Mouse (Mus musculus) left cerebral cortex, adult 9 months (tissue): ENCODE measurements around the gene Med20.
"Not testable (repeated sequence)": the region's sequence is repeated elsewhere in the genome, so short reads cannot be mapped to it uniquely, and the experiment has no call there.

ENCODE experiments used
- DNase-seq, 2 experiments: peaks; one replicate each; pipeline ENCODE4 v3.0.0; 2022; ENCODE audit warnings: low spot score in 2 of 2

The Med20 gene

GRCm38 (mm10) chr17:47596839-47597164, 14.6 kb upstream of the Med20 start:
- no peak for DNase-seq

- DNase-seq = no peak
Observed at GRCm38 (mm10) chr17:47597261-47597660, 14.1 kb upstream of the Med20 start.

GRCm38 (mm10) chr17:47597838-47598579, 13.4 kb upstream of the Med20 start:
- DNase-seq = no peak

DNA sequence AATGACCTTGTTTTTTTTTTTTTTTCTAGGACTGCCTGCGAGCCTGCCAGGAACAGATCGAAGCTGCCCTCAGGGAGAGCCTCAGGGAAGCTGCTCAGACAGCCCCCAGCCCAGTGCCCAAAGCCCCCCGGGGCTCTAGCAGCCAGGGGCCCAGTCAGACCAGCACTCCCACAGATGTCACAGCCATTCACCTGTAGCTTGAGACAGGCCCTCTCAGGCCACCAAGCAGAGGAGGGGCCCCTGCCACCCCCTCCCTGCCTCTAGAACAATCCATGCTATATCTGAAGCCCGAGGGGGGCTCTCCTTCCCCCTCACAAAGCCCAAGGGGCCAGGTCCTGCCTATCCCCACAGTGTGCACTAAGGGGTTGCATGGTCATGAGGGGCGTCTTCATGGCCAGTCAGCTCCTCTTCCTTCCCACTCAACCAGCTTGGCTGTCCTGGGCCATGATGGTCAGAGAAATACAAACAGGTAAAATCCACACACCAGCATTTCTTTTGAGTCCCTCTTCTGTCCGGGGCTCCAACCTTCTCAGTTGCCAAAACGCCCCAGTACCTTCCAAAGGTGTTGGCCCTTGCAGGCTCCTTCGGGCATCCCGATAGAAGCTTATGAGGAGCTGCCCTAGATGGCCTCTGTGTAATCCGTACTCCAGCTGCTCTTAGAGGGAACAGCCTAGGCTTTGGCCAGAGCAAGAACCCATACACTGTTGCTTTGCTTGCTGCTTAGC, 12.6 kb upstream of the Med20 start:
- not testable (repeated sequence) for DNase-seq

GRCm38 (mm10) chr17:47599511-47600297, 11.7 kb upstream of the Med20 start:
- DNase-seq = no peak

DNA sequence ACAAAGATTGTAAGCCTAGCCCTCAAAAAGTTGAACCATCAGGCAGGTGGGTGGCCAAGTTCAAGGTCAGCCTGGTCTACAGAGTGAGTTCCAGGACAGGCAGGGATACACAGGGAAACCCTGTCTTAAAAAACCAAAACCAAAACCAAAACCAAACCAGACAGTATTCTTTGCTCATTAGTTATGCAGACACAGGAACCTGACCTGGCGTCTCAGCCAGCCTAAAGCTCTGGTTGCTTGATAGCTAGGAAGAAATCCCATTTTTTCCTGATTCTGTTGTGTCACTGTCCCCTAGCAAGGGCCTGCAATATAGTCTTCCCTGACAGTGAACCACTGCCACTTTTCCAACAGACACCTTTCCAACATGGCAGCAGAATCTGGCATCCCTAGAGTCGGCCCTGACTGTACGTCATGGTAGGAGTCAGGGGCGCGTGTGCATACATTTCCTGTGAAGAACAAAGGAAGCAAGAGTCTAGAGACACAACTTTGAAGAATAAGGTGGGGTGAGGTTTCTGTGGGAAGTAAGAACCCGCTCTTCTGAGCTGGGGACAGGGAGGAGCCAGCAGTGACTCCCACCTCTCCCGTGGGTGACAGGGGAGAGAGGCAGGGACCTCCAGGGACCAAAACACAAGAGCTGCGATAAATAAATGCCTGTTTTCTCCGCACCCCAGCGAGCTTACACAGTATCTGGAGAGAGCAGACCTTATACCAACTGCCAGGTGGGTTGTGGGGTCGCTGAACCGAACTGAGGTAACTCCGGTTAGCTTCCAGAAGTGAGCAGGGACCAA, 10.6 kb upstream of the Med20 start:
- DNase-seq = no peak

GRCm38 (mm10) chr17:47601389-47601755, 10.0 kb upstream of the Med20 start:
- no peak for DNase-seq

DNA sequence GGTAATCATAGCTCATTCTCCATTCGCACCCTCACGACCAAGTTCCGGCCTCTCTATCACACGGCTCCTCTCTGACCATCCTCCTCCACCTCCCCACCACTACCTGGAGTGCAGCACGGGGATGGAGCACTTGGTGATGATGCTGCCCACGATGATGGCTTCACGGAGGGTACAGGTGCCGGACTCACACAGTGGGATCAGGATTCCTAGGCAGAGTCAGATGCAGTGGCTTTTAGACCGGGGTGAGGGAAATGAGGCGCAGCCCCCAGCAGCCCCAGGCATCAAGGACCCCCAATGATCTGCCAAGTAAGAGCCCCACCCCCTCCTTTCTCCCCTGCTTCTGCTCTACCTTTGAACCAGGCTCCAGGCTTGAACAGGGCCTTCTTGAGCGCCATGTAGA, 9.1 kb upstream of the Med20 start:
- no peak for DNase-seq

DNA sequence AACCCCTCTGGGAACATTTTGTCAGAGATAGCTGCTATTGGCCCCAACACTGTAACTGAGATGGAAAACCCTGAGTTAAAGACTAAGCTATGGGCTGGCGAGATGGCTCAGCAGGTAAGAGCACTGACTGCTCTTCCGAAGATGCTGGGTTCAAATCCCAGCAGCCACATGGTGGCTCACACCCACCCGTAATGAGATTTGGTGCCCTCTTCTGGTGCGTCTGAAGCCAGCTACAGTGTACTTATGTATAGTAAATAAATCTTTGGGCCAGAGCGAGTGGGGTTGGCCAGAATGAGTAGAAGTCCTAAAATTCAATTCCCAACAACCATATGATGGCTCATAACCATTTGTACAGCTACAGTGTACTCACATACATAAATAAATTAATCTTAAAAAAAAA, 5.2 kb upstream of the Med20 start:
- DNase-seq = no peak

GRCm38 (mm10) chr17:47609182-47609581, 2.2 kb upstream of the Med20 start:
- no peak for DNase-seq

DNA sequence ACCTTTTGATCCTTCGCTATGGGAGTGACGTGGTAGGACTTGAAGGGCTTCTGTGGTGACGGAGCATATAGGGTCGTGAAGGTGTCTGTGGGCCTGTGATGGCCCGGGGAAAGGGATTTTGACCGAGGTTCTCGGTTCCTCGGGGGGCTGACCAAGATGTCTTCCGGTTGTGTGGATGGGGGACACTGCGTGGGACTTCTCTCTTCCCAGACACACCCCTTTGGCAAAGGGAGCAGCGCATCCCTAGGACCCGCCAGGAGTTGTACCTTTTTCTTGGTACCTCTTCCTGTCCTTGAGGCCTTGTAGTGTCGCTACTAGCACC, 240 bp downstream of the Med20 start:
- DNase-seq = no peak

- DNase-seq = no peak
Observed at GRCm38 (mm10) chr17:47614018-47614417, 2.6 kb downstream of the Med20 start.

GRCm38 (mm10) chr17:47616119-47616518, 4.7 kb downstream of the Med20 start:
- DNase-seq = no peak

- DNase-seq = no peak
Observed at GRCm38 (mm10) chr17:47616652-47617051, 5.3 kb downstream of the Med20 start.

- no peak for DNase-seq
Observed at GRCm38 (mm10) chr17:47617605-47618307, 6.4 kb downstream of the Med20 start.

DNA sequence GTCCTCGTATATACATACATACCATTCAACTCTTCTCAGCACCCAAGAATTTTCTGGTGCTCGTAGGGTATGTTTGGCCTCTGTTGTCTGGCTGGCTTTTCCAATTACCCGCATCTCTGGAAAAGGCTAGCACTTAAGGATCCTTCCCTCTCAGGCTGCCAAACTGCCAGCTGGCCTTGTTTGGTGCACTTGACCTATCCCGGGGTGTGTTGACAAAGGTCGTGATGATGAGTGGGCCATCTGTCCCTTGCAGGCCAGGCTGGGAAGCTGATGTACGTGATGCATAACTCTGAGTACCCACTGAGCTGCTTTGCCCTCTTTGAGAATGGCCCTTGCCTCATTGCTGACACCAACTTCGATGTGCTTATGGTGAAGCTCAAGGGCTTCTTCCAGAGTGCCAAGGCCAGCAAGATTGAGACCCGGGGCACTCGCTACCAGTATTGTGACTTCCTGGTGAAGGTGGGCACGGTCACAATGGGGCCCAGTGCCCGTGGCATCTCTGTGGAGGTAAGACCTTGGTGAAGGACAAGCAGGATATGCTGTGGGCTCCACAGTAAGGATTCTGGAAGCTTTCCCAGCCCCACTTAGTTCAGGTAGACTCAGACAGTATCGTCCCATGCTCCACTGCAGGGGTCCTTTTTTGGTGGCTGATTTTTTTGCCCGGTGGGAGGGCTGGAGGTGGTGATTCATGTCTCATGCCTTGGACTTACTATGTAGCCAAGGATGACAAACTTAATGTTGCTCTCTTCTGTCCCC, 7.4 kb downstream of the Med20 start:
- DNase-seq = no peak

GRCm38 (mm10) chr17:47622912-47623554, 11.7 kb downstream of the Med20 start:
- no peak for DNase-seq

DNA sequence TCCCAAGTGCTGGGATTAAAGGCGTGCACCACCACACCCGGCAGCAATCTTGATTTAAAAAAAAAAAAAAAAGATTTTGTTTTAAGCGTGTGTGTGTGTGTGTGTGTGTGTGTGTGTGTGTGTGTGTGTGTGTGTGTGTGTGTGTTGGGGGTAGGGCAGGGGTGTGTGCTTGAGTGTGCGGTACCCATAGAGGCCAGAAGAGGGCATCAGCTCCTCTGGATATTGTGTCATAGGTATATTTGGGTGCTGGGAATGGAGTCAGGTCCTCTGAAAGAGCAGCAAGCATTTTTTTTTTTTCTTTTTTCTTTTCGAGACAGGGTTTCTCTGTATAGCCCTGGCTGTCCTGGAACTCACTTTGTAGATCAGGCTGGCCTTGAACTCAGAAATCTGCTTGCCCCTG, 13.2 kb downstream of the Med20 start:
- not testable (repeated sequence) for DNase-seq

DNA sequence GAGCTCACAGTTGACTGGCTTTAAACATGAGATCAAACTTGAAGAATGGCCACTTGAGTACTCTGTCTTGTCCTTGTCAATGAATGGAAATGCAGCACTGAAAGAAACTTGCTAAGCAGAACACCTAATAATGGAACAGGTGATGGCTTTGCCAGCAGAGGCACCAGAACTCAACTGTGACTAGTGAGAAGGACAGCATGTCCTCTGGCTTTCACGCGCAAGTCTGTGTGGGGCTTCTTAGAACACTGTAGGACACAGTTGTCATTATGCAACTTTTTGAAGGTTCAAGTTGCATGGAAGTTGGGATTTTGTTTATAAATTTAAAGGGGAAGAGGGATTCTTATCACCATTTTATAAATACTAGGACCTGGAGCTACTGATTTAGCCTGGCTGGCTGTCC, 13.7 kb downstream of the Med20 start:
- DNase-seq = no peak

GRCm38 (mm10) chr17:47626031-47626430, 14.6 kb downstream of the Med20 start:
- no peak for DNase-seq
